Mouse (Mus musculus) midbrain, embryonic 15.5 days (tissue): ENCODE data around the gene Cpsf3. TPM values are rescaled to one million over a fixed set of nuclear protein-coding genes. Genes with fewer than 3 reads are reported as not detected.
A peak's percentile ranks its signal among the peaks of the same experiment; 100 is the strongest.

ENCODE experiments used
- ATAC-seq: fragments of 200-750 bp; cut with Nextera tagmentation; replicated peaks from 2 replicates; pipeline ENCODE4 v1.8.0; 2017; ENCODE audit warnings: moderate TSS enrichment
- H3K27ac ChIP-seq: fragments of 300-500 bp; sonication (generic); 2 replicates; pipeline ENCODE4 v1.5.1; 2015; ENCODE audit warnings: mild to moderate bottlenecking, inconsistent platforms
- H3K27me3 ChIP-seq: fragments of 300-500 bp; sonication (generic); replicated peaks from 2 replicates; pipeline ENCODE4 v1.6.1; 2015; ENCODE audit warnings: inconsistent platforms
- H3K36me3 ChIP-seq: fragments of 300-500 bp; sonication (generic); replicated peaks from 2 replicates; pipeline ENCODE4 v1.6.1; 2015; ENCODE audit warnings: inconsistent platforms
- H3K4me1 ChIP-seq: fragments of 300-500 bp; sonication (generic); 2 replicates; pipeline ENCODE4 v1.6.1; 2015; ENCODE audit warnings: inconsistent platforms
- H3K4me2 ChIP-seq: fragments of 300-500 bp; sonication (generic); 2 replicates; pipeline ENCODE4 v1.6.1; 2015; ENCODE audit warnings: inconsistent platforms, mild to moderate bottlenecking, moderate library complexity
- H3K4me3 ChIP-seq: fragments of 300-500 bp; sonication (generic); 2 replicates; pipeline ENCODE4 v1.5.1; 2015; ENCODE audit warnings: mild to moderate bottlenecking, inconsistent platforms
- H3K9ac ChIP-seq: fragments of 300-500 bp; sonication (generic); 2 replicates; pipeline ENCODE4 v1.6.1; 2015; ENCODE audit warnings: mild to moderate bottlenecking, inconsistent platforms
- H3K9me3 ChIP-seq: fragments of 300-500 bp; sonication (generic); 2 replicates; pipeline ENCODE4 v1.6.1; 2016; ENCODE audit warnings: inconsistent platforms
- WGBS: fragments of 180-500 bp; shearing (Covaris S2); methylation state at CpG from one replicate; pipeline ENCODE4 v1.1.7; 2015; ENCODE audit warnings: mixed read lengths; 5-methylcytosine and 5-hydroxymethylcytosine counted together
- polyA plus RNA-seq: library from polyadenylated mRNA; unstranded; fragments of >200 nt; fragmentation: Nextera tagmentation; extraction: Ambion mirVana; gene quantifications from 2 replicates; pipeline ENCODE4 v1.2.1, GENCODE M21; 2015

Gene Cpsf3
- polyA plus RNA-seq, 1 experiment from 2014 or later, result 94.6 TPM

DNA sequence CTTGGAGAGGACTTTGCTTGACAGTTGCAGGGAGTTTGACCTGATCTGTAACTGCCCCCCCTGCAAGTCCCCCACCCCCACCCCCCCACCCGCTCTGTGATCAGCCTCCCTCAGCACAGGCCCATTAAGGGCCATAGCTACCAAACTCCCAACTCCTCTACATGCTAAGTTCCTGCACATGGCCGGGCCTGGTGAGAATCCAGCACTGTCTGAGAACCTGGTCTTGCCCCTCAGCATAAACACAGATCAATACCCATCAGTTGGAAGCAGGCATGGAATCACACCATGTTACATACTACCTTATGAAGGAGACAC is 18.4 kb upstream of the Cpsf3 start:
- Histone ChIP-seq H3K4me2 (no peak overlapping the region), H3K9ac (no peak overlapping the region), H3K4me1 (no peaks in the 10 kb centered on the region), H3K36me3 (peaks cover 33% of the 10 kb centered on the region), H3K27me3 (no peaks in the 10 kb centered on the region), H3K27ac (no peak overlapping the region), H3K9me3 (no peaks in the 10 kb centered on the region), H3K4me3 (no peak overlapping the region)
- 83% methylated on average over 2 of the region's 2 CpGs for WGBS
- no peak; the same call in 1 of the 2 replicates for ATAC-seq

DNA sequence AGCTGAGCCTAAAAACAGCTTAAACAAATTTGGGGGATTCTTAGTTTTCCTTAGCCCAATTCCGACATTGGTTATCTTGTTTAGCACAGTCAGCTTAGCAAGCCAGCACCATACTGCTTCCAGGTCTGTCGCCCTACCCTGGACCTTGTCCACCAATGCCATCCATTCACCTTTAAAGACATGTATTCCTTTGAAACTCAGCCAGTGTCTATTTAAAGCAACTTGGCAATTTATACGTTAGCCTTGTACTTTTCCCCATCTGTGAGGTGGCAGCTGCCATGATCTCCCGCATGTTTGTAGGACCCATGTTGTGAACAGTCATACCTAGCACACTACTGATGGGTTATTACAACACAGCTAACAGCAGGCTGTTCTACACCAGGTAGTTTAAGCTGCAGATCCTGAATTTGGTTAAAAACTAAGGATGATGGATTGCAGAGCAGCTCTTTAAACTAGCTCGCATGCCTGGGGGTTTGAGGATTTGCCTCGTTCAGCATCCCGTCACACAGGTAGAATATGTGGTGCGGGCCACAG is 17.0 kb upstream of the Cpsf3 start:
- Histone ChIP-seq H3K4me2 (no peak overlapping the region), H3K4me3 (no peak overlapping the region), H3K9me3 (no peaks in the 10 kb centered on the region), H3K9ac (no peak overlapping the region), H3K27ac (no peak overlapping the region), H3K4me1 (no peaks in the 10 kb centered on the region), H3K27me3 (no peaks in the 10 kb centered on the region), H3K36me3 (peaks cover 34% of the 10 kb centered on the region)
- WGBS, result 95% methylated on average over 8 of the region's 8 CpGs
- no peak for ATAC-seq

DNA sequence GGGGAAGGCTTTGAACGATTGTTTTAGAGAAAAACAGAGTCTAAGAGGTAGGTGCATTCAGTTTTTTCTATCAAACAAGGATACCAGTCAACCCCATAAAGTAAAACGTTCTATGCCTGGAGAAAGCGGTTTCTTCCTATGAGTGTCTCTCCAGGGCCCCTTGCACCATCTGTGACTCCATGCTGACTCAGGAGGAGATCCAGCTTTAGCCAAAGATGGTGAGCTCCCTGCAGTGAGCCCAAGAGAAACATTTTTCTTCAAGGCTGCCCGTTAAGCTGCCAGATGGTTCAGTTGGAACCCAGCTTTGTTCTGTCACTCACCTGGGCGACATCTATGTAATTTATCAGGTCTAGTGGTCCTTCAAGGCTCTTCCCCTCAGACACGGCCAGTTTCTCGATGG is 10.7 kb upstream of the Cpsf3 start:
- no peak for ATAC-seq
- 77% methylated on average over 7 of the region's 7 CpGs for whole genome bisulfite sequencing

DNA sequence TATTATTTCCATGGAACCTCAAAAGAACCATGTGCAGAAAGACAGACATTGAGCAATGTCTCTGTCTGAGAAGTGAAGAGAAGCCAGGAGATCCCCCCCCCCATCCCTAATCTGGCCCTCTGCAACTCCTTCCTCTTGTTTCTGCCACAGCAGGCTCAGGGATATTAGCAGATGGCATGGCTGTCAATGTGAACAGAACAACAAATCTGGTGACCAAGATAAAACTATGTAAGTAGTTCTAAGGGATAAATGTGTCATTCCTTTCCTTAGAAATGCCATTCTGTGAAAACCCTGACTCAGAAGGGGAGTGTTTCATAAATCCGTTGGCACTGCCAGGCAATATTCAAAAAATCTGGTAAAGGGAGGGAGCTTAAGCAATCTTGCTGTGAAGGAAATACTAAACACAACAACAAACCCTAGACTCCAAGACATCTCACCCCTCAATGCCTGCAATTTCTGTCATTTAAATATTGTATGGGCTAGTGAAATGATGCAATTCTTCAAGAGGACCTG is 7.8 kb upstream of the Cpsf3 start:
- Histone ChIP-seq H3K36me3 (peaks cover 3% of the 10 kb centered on the region; the same call in 1 of the 2 replicates), H3K27ac (no peak overlapping the region), H3K4me1 (no peaks in the 10 kb centered on the region), H3K9ac (no peak overlapping the region), H3K4me2 (no peak overlapping the region), H3K27me3 (no peaks in the 10 kb centered on the region), H3K9me3 (no peaks in the 10 kb centered on the region), H3K4me3 (no peak overlapping the region)
- ATAC-seq, result no peak
- WGBS, result 86% methylated on average over 1 of the region's 1 CpGs

More for the DNA sequence above, 10.7 kb upstream of the Cpsf3 start:
- Histone ChIP-seq H3K27me3 (no peaks in the 10 kb centered on the region), H3K4me3 (no peak overlapping the region), H3K36me3 (peaks cover 25% of the 10 kb centered on the region), H3K27ac (no peak overlapping the region), H3K4me1 (no peaks in the 10 kb centered on the region), H3K9me3 (no peaks in the 10 kb centered on the region), H3K4me2 (no peak overlapping the region), H3K9ac (no peak overlapping the region)

DNA sequence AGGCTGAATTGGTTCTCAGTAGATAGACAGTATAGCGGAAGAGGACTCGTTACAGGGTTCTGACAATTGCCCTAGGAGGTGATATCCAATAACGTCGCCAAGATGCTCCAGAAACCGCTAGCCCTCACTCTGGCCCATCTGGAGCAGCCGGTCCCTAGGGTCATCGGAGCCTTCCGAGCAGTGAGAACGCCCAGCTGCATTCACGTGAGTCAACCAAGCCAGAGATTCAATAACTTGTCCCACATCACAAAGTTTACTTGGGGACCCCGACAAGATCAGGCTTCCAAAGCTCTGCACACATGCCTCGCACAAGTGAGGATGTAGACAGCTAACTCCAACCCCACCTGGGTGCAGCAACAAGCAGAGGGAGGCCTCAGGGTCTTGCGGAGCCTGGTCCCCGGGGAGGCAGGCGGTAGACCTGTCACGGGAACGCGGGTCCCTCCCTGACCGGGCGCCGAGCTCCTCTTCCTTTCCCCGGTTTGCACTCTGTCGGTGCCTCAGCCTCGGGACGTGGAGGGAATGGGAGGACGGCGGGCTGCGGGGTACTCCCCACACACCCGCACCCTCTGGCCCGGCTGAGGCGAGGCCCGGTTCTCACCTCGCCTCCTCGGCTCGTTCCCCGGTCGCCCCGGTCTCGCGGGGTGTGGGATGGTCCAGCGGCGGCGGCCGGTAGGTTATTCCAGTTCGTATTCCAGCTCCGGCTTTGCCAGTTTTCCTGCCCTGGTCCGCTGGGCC is 484 bp downstream of the Cpsf3 start:
- Histone ChIP-seq H3K4me2 (peak overlapping the region; percentile 89), H3K4me1 (peaks cover 39% of the 10 kb centered on the region), H3K36me3 (no peaks in the 10 kb centered on the region), H3K9ac (peak overlapping the region; percentile 89), H3K9me3 (no peaks in the 10 kb centered on the region), H3K27me3 (no peaks in the 10 kb centered on the region), H3K4me3 (peak overlapping the region; percentile 89), H3K27ac (peak overlapping the region; percentile 77)
- ATAC-seq, result peak; percentile 15; the same call in 1 of the 2 replicates
- WGBS, result under 1% methylated on average over 43 of the region's 47 CpGs

DNA sequence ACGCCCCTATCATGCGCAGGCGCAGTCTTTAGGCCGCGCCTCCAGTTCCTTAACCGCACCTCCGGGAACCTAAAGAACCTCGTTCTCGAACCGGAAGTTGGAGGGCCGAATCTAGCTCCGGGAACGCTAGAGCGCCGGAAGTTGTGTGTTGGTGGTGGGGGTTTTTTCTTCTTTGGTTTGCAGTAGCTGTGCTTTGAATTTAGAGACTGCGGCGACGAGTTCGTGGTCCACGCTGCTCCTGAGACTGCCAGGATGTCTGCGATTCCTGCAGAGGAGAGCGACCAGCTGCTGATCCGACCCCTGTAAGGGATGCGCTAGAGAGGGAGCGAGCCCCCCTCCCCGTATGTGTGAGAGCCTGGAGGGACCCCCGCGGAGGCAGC is 1.0 kb downstream of the Cpsf3 start, which contains the start of gene Itgb1bp1:
Gene Itgb1bp1 (minus strand): TSS at position 42 of the 380 bp plus-strand sequence.
- peaks cover under 1% of the 10 kb centered on the region; the same call in 1 of the 2 replicates for H3K36me3 ChIP-seq
- H3K9me3 ChIP-seq, result no peaks in the 10 kb centered on the region
- peak within 1 kb of the TSS; percentile 89 for H3K4me3 ChIP-seq
- WGBS, result under 1% methylated on average over 28 of the region's 28 CpGs
- H3K4me1 ChIP-seq, result peaks cover 39% of the 10 kb centered on the region
- H3K9ac ChIP-seq, result peak within 1 kb of the TSS; percentile 89
- peak within 1 kb of the TSS; percentile 93 for H3K27ac ChIP-seq
- H3K27me3 ChIP-seq, result no peaks in the 10 kb centered on the region
- ATAC-seq, result peak; percentile 97
- peak within 1 kb of the TSS; percentile 89 for H3K4me2 ChIP-seq

DNA sequence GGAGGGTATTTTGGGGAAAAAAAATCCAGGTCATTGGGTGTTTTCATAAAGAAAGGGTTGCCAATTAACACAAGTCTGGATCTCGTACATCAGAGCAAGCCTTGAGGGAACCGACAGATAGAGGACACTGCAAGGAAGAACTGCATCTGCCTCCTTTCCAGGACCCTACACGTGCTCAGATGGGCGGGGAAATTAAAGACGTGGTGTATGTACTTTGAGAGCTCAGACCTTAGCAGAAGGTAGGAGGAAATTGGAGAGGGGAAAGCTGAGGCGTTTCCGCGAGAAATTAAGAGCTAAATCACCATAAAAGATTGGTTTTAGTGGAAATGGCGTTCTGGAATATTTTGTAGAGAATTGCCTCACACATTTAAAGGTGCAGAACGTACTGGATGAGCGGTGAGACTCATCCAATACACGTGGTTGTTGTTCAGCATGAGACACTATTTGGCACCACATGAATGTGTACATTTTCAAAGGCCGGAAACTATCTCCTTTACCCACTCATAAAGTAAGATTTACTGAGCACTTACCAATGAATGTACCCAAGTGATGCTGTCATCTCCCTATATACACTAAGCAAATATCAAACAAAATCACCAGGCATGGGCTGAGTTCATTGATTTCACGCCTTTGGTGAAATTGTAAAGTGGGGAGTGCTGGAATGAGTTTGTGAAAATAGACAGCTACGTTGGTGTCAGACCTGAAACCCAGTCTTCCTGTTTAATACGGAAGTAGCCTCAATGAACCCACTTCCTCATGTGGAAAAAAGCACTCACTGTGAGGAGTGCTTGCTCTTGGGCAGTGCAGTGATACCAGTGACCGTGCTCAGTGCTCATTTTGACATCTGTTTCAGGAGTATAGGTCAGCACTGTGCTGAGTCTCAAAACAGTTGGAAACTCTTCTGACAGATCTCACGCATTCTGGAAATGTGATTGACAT is 1.8 kb downstream of the Cpsf3 start:
- Histone ChIP-seq H3K4me3 (peak overlapping the region; percentile 89), H3K27me3 (no peaks in the 10 kb centered on the region), H3K36me3 (peaks cover 8% of the 10 kb centered on the region; the same call in 1 of the 2 replicates), H3K9me3 (no peaks in the 10 kb centered on the region), H3K27ac (peak overlapping the region; percentile 93), H3K4me1 (peaks cover 39% of the 10 kb centered on the region), H3K4me2 (peak overlapping the region; percentile 89), H3K9ac (peak overlapping the region; percentile 89)
- ATAC-seq, result peak; percentile 71
- 37% methylated on average over 18 of the region's 18 CpGs for WGBS

DNA sequence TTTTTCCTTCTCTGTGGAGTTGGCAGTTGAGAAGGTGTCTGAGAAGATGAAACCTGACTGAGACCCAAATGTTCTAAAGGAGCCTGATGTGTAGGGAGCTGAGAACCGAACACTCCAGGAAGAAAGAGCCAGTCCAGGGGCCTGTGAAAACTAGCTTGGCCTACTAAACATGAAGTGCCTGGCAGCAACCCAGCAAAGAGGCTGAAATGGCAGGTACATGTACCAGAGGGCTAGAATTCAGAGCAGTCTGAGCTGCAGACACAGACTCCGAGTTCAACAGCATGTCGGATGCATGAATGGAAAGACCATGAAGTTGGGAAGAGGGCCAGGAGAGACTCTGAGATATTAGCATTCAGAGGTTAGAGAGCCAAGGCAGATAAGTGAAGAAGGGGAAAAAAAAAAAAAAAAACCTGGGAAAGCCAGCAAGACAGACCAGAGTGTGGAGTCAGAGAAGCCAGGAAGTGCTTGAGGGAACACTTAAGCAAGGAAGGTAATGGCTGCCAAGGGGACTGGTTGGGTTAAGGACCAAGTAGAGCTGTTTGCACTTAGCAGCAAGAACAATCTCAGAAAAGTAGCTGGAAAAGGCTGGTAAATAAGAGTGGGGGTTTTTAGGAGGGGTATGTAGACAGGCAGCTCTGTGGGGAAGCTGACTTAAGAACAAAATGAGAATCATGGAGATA is 3.7 kb downstream of the Cpsf3 start:
- no peak for ATAC-seq
- Histone ChIP-seq H3K36me3 (peaks cover 22% of the 10 kb centered on the region), H3K27me3 (no peaks in the 10 kb centered on the region), H3K4me2 (no peak overlapping the region), H3K9ac (no peak overlapping the region), H3K27ac (no peak overlapping the region), H3K4me3 (no peak overlapping the region), H3K4me1 (peaks cover 39% of the 10 kb centered on the region), H3K9me3 (no peaks in the 10 kb centered on the region)
- 90% methylated on average over 3 of the region's 3 CpGs for WGBS

DNA sequence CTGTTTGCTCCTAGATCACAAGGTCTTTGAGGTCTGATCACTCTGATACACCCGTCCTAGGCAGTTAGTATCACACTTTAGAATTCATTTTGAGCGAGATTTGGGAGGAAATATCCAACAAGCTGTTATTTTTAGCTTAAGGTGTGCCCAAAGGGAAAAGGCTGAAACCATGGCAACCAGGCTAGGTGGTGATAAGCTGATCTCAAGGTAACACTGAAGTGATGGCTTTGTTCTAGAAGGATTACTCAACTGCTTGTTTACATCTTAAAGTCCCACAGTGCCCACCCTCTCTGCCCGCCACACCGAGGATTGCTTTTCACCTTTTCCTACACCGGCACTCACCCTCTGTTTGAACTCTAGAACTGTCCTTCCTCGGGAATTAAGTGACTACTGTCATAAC is 4.5 kb downstream of the Cpsf3 start:
- ATAC-seq, result no peak
- Histone ChIP-seq H3K27ac (no peak overlapping the region), H3K36me3 (peaks cover 30% of the 10 kb centered on the region), H3K4me1 (peaks cover 36% of the 10 kb centered on the region), H3K27me3 (no peaks in the 10 kb centered on the region), H3K4me3 (no peak overlapping the region), H3K9ac (no peak overlapping the region), H3K9me3 (no peaks in the 10 kb centered on the region), H3K4me2 (no peak overlapping the region)
- WGBS, result 86% methylated on average over 6 of the region's 6 CpGs

DNA sequence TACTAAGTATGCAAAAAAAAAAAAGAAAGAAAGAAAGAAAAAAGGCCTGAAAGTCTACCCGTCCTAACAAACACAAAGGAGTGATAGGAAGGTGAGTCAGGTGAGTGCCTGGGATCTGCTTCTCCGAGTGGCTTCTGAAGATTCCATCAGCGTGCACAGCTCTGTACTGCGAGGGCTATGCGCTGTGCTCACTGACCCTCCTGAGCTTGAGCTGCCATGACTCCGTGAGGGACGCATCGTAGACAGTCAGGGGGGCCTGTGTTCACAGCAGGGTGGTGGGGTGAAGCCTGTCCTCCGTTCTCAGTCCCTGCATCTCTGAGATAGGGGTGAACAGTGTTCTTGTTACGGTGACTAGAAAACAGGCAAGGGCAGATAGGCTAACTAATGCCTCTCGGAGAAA is 13.7 kb downstream of the Cpsf3 start:
- no peak for ATAC-seq
- WGBS, result 95% methylated on average over 11 of the region's 11 CpGs
- H3K9ac ChIP-seq, result no peak overlapping the region
- H3K4me1 ChIP-seq, result no peaks in the 10 kb centered on the region
- no peaks in the 10 kb centered on the region for H3K27me3 ChIP-seq
- no peak overlapping the region for H3K4me3 ChIP-seq
- H3K36me3 ChIP-seq, result peaks cover 78% of the 10 kb centered on the region
- H3K27ac ChIP-seq, result no peak overlapping the region
- no peak overlapping the region for H3K4me2 ChIP-seq
- H3K9me3 ChIP-seq, result no peaks in the 10 kb centered on the region

DNA sequence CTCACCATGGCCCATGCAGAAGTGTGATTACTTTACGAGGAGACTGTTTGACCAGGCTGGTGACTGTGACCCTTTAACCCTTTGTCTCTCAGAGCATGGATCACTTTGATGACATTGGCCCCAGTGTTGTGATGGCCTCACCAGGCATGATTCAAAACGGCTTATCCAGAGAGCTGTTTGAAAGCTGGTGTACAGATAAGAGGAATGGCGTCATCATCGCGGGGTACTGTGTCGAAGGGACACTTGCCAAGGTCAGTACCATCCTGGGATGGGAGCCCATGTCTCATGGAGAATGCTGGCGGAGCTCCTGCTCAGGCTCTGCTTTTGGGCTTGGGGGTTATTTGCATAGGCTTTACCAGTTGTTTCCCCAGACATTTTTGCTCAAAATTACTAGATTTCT is 16.1 kb downstream of the Cpsf3 start:
- no peaks in the 10 kb centered on the region for H3K4me1 ChIP-seq
- no peak overlapping the region for H3K4me3 ChIP-seq
- WGBS, result 92% methylated on average over 7 of the region's 7 CpGs
- H3K4me2 ChIP-seq, result no peak overlapping the region
- H3K9ac ChIP-seq, result no peak overlapping the region
- peaks cover 74% of the 10 kb centered on the region for H3K36me3 ChIP-seq
- H3K27me3 ChIP-seq, result no peaks in the 10 kb centered on the region
- no peaks in the 10 kb centered on the region for H3K9me3 ChIP-seq
- no peak for ATAC-seq
- H3K27ac ChIP-seq, result no peak overlapping the region

DNA sequence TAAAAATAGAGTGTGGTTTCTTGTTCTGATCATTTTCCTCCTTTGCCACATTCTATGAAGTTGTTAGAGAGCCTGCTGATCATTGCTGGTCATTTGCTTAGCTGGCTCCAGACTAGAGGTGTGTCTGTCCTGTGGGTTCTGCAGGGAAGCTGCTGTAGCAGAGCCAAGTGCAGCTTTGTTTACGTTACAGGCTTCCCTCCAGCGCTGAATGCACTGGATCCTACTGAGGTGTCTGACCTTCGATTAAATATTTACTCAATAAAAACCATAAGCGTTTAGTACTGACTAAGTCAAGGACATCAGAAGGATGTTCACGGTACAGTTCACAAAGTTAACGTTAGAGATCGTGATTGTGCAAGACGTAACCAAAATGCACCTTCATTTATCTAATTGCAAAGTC is 16.7 kb downstream of the Cpsf3 start:
- H3K27me3 ChIP-seq, result no peaks in the 10 kb centered on the region
- 93% methylated on average over 8 of the region's 8 CpGs for WGBS
- no peak overlapping the region for H3K4me3 ChIP-seq
- ATAC-seq, result no peak
- no peaks in the 10 kb centered on the region for H3K9me3 ChIP-seq
- no peak overlapping the region for H3K9ac ChIP-seq
- H3K4me2 ChIP-seq, result no peak overlapping the region
- peaks cover 76% of the 10 kb centered on the region for H3K36me3 ChIP-seq
- H3K4me1 ChIP-seq, result no peaks in the 10 kb centered on the region
- H3K27ac ChIP-seq, result no peak overlapping the region
